Mouse (Mus musculus): ENCODE measurements around the gene Kif5c. TPM values are rescaled to one million over a fixed set of nuclear protein-coding genes. Genes with fewer than 3 reads are reported as not detected.

The Kif5c gene
- total RNA-seq, 4 experiments from 2014 or later = 0.24 to 2.2 (median 0.90) TPM

DNA sequence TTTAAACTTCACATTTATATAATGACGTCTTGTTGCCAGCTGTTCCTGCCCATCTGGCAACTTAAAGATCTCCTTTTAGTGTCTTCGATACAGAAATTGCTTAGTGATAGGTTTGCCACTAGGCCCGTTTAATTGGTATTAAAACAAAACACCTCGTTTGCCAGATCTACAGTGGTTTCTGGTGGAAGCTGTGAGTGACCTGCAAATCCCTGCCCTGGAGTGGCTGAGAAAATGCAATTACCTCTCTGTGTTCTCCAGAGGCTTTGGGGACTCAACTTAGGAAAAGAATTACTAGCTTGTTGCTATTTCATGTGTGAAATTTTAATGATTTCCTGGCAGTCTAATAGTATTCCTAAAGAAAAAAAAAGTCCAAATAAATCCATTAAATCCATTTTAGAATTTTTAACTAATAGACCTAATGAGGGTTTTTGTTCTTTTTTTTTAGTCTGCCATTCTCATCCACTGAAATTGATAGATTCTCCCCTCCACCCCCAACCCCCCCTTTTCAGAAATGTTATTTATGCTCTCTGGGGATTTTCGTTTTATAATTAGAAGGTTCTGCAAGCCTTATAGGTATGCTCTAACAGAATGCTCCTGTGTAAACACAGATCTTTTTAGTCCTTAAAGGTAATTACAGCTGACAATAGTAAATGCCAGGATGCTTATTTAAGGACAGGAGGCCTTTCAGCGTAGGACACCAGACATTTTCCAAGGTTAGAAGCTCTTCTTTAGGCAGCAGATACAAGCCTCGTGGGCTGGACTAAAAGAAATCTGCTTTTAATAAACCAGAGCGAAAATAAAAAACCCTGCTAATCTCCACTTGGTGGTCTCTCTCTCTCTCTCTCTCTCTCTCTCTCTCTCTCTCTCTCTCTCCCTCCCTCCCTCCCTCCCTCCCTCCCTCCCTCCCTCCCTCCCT is 100.1 kb downstream of the Kif5c start:
- no peak for DNase-seq (ENCODE audit: low spot score in 2 of 2)

DNA sequence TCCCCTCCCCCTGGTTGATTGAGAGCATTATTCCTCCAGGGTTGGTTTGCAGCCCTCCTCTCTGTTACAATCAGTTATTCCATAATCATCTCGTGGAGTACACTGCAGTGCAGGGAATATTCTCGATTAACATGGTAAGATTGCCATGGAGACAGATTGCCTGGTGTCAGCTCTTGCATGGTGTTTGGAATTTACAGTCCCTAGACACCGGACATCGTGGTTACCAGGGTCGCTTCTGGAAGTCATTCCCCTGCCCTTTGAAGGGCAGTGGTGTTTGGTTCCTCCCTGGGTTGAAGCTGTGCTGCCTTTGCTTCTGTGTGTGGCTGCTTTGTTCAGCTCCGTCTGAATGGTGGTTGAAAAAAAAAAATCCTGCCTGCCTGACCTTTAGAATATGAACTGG is 100.8 kb downstream of the Kif5c start:
- DNase-seq (ENCODE audit: low spot score in 2 of 2) = no peak

DNA sequence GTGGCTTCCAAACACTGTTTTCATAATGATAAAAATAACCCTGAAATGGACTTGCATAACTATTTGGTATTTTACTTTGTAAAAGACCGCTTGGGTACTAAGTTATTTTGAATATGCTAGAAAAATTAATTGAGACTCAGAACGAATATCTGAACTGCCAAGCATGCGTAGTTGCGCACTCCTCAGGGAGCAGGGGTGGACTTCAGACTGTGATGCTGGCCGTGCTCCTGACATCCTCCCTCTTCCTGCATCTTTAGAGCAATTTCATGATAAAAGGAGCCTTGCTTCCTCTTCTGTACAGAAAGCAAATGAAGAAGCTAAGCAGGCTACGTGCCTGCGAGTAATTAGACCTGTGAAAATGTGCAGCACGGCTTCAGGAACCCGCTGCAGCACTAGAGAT is 101.2 kb downstream of the Kif5c start:
- no peak for DNase-seq (ENCODE audit: low spot score in 2 of 2)

DNA sequence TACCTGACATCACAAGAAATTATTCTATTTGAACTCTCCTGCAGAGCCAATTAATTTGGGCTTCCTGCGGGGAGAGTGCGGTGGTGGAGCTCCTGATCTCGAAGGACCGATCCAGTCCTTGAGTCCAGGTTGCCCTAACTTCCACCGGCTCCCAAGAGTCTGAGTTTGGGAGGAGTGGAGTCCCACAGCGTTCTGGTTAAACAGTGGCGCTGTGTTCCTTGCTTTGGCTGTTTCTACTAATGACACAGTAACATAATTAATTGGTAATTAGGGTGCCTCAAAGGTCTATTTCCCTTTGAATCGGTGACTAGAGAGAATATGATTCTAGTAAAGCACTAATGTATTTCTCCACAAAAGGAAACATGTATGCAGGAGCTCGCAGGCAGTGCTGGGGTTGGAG is 103.2 kb downstream of the Kif5c start:
- DNase-seq (ENCODE audit: low spot score in 2 of 2) = no peak

DNA sequence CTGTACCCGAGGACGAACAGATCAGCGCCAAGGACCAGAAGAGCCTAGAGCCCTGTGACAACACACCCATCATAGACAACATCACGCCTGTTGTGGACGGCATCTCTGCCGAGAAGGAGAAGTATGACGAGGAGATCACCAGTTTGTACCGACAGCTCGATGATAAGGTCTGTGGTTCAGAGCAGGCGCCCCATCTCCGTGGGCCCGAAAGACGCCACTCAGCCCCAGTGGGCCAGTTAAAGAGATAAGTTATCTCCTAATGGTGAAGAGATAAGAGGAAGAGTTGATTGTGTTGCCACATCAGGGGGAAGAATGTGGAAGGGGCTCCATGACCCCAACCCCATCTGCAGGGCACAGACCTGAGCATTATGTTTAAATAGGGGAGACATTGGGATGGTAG is 103.9 kb downstream of the Kif5c start:
- no peak for DNase-seq (ENCODE audit: low spot score in 2 of 2)

DNA sequence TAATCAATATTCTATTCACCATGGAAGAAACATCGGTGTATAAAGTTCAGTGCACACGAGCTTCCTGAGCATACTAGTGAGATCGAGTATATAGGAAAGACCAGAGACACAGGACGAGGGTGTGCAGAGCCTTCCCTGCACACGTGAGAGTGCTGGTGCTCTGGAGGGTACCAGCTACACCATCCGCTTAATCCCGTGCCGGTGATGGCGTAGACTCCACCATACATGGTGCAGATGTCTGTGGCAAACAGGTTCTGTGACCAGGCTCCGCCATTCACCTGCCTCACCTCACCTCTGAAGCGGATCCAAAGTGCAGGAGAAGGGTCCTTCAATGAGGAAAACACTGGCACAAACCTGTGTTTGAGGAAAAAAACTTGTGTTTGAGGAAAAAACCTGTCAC is 107.6 kb downstream of the Kif5c start:
- no peak for DNase-seq (ENCODE audit: low spot score in 2 of 2)

DNA sequence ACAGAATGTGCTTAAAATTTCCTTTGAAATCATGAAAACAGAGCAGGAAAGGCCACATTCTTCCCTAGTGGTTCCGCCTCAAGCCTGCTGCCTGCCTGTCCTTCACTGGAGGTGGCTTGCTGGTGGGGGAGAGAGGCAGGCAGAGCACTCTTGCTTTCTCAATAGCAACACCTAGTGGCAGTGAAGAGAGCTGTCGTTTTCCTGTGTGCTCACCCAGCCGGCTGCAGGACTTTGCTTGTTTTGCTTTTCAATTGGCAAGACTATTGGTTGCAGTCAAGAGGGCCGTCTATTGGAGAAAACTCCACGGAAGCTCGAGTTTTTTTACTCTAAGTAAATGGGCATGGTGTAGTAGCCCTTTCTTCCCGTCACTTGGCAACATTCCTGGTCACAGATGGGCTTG is 108.1 kb downstream of the Kif5c start:
- peak; percentile 24 to 31 for DNase-seq (ENCODE audit: low spot score in 2 of 2)

DNA sequence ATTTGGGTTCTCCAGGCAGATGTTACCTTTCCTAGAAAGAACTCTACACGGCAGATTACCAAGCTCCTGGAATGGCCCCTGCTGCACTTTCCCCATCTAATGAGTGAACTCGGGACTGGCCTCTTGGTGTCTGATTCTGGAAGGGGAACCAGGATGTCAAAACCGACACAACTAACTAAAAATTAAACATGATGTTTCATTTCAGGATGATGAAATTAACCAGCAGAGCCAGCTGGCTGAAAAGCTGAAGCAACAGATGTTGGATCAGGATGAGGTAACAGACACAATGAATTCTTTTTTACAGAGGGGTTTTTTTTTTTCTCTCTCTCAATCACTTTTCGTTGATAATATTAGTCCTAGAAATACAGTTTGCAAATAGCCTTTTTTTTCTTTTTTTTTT is 108.6 kb downstream of the Kif5c start:
- no peak for DNase-seq (ENCODE audit: low spot score in 2 of 2)

DNA sequence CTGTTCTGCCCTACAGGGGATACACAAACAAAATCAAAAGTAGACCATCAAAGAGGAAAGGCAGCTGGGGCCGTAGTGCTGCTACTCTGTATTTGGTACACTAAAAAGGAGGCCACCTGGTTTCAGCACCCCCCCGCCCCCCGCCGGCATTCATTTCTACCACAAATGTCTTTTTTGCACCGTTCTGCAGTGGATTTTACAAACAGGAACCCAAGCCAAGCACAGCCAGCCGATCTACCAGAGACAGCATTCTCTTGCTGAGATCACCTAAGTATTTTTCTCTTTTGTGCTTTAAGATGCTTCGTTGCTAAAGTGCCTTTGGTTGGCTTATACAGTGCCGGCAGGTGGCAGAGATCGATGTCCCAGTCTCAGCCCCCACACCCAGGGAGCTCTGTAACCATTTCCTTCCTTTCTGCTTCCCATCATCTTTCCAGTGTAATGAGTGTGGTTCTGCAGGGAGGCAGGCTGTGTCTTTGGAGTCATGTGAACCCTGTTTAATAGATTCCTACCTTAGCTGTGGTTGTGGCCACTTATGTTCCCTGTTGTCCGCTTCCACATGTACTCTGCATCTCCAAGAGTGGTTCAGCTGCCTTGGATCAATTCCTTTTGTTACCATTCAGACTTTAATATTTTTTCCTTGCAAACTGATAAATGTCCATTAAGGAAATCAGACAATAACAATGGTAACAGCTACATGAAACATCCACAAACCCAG is 110.0 kb downstream of the Kif5c start:
- no peak for DNase-seq (ENCODE audit: low spot score in 2 of 2)

DNA sequence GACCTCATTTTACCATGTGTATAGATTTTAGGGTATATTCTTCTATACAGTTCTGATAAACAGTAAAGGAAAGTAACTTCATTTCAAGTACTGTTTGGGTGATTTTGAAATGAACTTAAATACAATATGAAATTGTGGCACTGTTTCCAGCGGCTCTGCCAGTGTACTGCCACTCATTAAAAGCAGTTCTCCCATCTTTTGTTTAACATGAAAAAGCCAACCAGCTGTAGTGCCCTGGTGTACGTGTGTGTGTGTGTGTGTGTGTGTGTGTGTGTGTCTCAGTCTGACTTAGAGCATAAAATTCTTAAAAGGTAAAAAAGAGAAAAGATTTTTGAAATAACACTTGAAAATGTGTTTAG is 110.5 kb downstream of the Kif5c start:
- DNase-seq (ENCODE audit: low spot score in 2 of 2) = no peak

DNA sequence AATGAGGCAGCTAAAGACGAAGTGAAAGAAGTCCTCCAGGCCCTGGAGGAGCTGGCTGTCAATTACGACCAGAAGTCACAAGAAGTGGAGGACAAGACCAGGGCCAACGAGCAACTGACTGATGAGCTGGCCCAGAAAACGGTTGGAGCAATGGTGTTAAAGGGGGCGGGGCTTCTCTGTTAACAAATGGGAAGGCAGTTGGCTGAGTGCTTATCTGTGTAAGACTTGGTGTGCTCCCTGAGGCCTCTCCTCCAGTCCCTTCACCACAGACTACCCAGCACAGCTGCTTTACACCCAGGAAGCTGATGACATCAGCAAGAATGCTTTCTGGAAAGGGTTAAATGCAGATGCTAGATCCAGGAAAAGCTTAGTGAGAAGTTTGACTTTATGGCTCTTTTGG is 111.1 kb downstream of the Kif5c start:
- no peak for DNase-seq (ENCODE audit: low spot score in 2 of 2)

DNA sequence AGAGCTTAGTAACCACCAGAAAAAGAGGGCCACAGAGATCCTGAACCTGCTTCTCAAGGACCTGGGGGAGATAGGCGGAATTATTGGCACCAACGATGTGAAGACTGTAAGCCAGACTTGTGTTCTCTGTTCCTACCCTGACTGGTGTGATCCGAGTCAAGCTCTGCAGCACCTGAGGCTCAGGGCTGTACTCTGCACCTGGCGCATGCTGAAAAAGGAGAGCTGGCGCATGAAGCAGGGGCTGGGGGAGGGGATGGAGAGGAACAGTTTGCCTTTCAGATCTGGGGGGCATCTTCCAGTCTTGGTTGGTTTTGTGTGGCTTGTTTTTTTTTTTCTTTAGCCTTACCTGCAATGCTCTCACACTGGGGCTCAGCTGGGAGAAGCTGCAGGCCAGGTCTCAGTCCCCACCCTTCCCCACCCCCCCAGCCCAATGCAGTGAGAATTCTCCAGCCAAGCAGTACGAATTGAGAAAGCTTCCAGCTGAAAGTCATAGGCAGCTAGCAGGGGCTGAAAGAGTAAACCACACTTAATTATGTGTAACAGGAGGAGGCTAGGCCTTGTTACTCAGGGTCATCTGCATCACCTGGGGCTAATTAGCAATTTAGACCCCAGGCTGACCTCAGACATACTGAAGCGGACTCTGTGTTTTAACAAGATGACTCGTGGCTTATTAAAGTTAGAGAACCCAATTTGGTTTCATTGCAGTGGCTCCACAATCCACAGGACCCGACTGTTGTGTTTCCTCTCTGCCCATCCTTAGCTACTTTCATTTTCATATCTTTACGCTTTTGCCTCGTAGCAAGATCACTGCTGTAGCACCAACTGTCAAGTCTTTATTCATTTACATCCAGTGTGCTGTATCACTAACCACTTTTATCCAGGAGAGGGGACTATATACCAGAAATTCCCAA is 113.9 kb downstream of the Kif5c start:
- no peak for DNase-seq (ENCODE audit: low spot score in 2 of 2)

DNA sequence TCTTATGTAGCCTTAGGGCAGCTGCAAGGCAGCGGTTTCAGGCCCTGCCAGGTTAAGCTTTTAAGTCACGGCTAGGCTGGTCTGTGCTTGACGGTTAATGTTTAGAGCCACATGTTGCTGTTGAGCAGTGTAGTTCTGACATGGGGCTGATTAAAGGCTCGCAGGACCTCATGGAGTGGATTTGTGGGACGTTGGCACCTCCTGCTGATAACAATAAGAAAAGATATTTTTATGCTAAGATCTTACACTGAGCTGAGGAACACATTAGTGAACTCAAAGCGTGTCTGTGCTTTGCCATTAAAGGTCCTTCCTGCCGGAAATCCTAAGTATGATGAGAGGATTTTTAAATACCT is 114.5 kb downstream of the Kif5c start:
- no peak for DNase-seq (ENCODE audit: low spot score in 2 of 2)

DNA sequence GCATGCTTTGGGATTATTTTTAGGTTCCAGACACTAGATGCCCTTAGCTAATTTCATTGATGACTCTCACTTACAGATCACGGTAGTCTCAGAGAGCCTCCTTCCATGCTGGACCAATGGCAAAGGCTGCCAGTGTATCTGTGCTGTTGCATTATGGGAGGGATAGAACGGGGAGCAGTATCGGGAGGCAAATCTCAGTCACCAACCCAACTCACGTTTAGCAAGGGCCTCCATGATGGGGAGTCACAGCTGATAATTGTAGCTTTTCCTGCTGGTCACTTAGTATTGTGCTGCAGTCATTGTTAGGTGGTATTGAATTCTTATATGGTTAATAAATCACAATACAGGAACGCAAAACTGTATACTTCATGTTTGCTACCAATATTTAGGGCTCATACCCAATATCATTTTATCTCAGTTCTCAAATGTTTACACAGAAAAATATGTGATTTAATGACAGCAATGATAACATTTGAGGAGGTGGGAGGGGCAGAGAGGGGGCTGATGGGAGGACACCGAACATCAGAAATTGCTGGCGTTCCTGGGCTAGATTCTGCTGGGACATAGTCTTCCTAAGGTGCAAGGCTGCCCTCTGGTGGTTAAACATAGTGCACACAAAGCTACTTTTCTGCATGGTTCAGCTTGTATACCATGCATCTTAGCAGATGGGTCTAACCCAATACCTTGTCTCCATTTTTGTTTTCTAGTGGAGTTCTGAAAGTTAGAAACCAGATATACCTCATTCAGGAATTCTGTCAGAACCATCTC is 115.1 kb downstream of the Kif5c start:
- peak; percentile 17 to 30 for DNase-seq (ENCODE audit: low spot score in 2 of 2)

DNA sequence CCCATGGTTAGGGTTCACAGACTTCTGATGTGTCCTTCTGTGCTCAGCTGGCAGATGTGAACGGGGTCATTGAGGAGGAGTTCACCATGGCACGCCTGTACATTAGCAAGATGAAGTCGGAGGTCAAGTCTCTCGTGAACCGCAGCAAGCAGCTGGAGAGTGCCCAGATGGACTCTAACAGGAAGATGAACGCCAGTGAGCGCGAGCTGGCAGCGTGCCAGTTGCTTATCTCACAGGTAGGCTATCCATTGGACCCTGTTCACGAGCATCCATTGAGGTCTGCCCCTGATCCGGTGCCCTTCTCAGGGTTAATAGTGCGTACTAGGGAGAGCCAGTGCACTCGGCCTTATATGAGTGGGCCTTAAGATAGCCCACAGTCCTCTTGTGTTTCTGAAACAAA is 116.3 kb downstream of the Kif5c start:
- DNase-seq (ENCODE audit: low spot score in 2 of 2) = no peak

DNA sequence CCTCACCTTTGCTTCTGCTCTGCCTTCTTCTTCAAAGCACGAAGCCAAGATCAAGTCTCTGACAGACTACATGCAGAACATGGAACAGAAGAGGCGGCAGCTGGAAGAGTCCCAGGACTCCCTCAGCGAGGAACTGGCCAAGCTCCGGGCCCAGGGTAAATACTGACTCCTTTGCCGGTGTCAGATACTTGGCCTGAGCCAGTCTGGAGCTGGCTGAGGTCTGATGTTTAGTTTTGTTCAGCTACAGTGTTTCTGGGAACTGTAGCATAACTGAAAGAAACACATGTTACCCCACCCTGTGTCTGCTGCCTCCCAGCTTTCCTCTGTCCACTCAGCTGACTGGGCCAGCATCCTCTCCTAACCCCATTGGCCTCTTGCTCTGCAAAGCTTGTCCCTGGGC is 119.9 kb downstream of the Kif5c start:
- no peak for DNase-seq (ENCODE audit: low spot score in 2 of 2)

DNA sequence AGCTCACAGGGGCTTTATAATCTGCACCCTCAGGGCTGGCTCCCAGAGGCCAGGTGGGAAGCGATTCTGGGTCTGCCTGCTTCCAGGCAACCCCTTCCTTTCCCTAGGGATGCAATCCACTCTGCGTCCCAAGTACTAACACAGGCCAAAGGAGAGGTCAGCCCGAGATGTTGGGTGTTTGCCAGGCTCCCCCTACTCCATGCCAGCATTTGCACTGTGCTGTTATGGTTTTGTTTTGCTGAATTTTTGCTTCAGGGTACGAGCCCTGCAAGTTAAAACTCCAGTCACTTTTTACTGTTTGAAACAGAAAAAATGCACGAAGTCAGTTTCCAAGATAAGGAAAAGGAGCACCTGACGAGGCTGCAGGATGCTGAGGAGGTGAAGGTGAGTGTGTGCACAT is 121.9 kb downstream of the Kif5c start:
- no peak for DNase-seq (ENCODE audit: low spot score in 2 of 2)

DNA sequence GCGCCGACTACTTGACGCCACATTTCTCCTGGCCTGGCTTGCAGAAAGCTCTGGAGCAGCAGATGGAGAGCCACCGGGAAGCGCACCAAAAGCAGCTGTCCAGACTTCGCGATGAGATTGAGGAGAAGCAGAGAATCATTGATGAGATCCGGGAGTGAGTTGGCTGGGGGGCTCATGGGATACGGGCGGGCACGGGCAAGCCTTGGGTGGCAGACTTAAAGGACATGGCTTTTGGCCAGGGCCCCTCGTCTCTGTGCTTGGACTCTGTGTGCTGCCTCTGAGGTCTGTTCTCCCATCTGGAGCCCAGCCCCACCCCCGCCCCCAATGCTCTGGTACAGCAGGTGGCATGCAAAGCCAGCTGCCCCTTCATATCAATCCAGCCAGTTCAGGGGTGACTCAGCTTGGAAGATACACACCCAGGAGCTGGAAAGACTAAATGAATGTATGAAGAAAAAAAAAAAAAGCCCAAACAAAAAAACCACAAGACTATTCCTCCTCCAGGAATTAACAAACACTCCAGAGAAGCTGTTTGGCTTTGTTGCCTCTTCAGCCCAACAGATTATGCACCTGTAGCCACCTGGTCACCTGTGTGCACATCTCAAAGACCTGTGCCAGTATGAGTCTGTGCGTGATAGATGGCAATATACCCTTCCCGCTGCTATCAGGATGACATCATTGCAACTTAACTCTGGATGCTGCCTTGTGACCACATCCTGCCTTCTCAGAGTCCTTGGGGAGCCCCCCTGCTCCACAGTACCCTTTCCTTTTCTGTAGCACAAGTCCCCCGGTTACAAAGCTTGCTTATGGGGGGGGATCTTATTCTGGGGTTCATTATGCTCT is 123.0 kb downstream of the Kif5c start:
- no peak for DNase-seq (ENCODE audit: low spot score in 2 of 2)

DNA sequence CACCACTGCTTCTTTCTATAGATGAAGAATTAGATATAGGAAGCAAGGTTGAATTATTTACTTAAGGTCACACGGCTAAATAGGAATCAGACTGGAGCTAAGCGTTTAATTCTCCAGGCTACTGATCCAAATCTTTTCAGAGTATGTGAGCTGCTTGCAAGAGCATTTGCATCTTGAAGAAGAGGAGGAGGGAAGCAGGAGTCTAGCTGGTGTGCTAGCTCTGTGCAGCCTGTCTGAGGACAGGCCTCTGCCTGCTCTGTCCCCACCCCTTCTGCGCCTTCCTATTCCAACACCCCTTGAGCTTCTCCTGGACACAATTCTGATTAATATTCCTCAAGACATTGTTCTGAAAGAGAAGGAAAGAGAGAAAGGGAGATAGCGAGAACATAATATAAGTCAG is 123.8 kb downstream of the Kif5c start:
- no peak for DNase-seq (ENCODE audit: low spot score in 2 of 2)

DNA sequence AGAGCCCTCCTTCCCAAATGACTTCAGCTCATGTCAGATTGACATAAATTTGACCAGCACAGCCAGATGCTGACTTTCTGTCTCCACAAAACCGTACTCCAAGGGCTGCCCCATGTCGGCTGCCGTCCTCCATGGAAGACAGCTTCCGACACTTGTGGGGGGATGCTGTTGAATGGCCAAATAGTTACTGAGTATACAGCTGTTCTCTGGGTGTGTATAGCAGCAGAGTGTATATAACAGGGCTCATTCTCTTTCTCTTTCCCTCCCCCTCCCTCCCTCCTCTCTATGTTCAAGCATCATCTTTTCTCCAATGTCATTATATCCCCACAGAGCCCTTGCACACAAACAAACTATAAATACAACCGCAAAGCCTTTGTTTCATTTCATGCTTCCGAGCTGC is 124.7 kb downstream of the Kif5c start:
- DNase-seq (ENCODE audit: low spot score in 2 of 2) = no peak

All from gastrocnemius, adult 8-10 months (tissue).